Mouse (Mus musculus) ES-Bruce4 (cell line): ENCODE data around the gene Fancc.

Experiments
- CTCF ChIP-seq: IDR thresholded peaks from one replicate; pipeline ENCODE4 v1.8.1; 2011; ENCODE audit warnings: low read depth, low read length
- EP300 ChIP-seq: IDR thresholded peaks from 2 replicates; pipeline ENCODE4 v1.6.1; 2011; ENCODE audit warnings: low read depth, low read length; ENCODE audit not compliant: insufficient read depth
- POLR2A ChIP-seq: IDR thresholded peaks from one replicate; pipeline ENCODE4 v1.8.1; 2011; ENCODE audit warnings: low read length; ENCODE audit not compliant: insufficient read depth

DNA sequence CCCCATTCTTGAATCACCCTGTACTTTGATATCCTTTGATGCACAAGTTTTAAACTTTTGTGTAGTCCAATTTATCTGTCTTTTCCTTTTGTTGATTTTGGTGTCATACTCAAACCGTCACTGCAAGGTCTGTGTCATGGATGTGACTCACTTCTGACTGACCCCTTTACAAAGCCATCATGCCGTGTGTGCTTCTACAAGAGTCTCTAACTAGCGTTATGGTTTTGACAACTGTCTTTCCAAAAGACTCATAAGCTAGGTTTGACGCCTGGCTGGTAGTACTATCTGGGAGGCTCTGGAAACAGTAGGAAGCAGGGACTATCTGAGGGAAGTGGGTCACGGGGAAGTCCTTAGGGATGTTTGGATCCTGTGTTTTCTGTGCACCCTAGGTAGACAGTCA is 180.7 kb downstream of the Fancc start:
- TF ChIP-seq EP300 (no peak), POLR2A (no peak), CTCF (no peak)
